Mouse (Mus musculus): ENCODE measurements around the gene Fam43b. TPM values are rescaled to one million over a fixed set of nuclear protein-coding genes. Genes with fewer than 3 reads are reported as not detected.
A peak's percentile ranks its signal among the peaks of the same experiment; 100 is the strongest.

The Fam43b gene
- total RNA-seq, 4 experiments from 2014 or later = 26.4 to 30.9 (median 30.1) TPM

GRCm38 (mm10) chr4:138395087-138395970 is 999 bp downstream of the Fam43b start:
- peak in 1 of 2 experiments; percentile 49 for DNase-seq (ENCODE audit: low spot score in 2 of 2)

GRCm38 (mm10) chr4:138393703-138394102 is 2.6 kb downstream of the Fam43b start:
- no peak for DNase-seq (ENCODE audit: low spot score in 2 of 2)

GRCm38 (mm10) chr4:138383789-138384188 is 12.5 kb downstream of the Fam43b start:
- no peak for DNase-seq (ENCODE audit: low spot score in 2 of 2)

- no peak for DNase-seq (ENCODE audit: low spot score in 2 of 2)
Observed at GRCm38 (mm10) chr4:138382462-138382861, 13.9 kb downstream of the Fam43b start.

GRCm38 (mm10) chr4:138380132-138380689 is 16.1 kb downstream of the Fam43b start:
- DNase-seq (ENCODE audit: low spot score in 2 of 2) = no peak

GRCm38 (mm10) chr4:138379091-138379840 is 17.1 kb downstream of the Fam43b start:
- peak; percentile 66 to 78 for DNase-seq (ENCODE audit: low spot score in 2 of 2)

GRCm38 (mm10) chr4:138377526-138377925 is 18.8 kb downstream of the Fam43b start:
- DNase-seq (ENCODE audit: low spot score in 2 of 2) = peak in 1 of 2 experiments; percentile 56

- no peak for DNase-seq (ENCODE audit: low spot score in 2 of 2)
Observed at GRCm38 (mm10) chr4:138375117-138375516, 21.2 kb downstream of the Fam43b start.

GRCm38 (mm10) chr4:138370996-138371516 is 25.3 kb downstream of the Fam43b start:
- no peak for DNase-seq (ENCODE audit: low spot score in 2 of 2)

GRCm38 (mm10) chr4:138368498-138369260 is 27.6 kb downstream of the Fam43b start:
- DNase-seq (ENCODE audit: low spot score in 2 of 2) = no peak

GRCm38 (mm10) chr4:138367641-138368497 is 28.5 kb downstream of the Fam43b start, which contains the start of gene Cda:
Gene Cda (minus strand): TSS chr4:138367992.
- DNase-seq (ENCODE audit: low spot score in 2 of 2) = peak in 1 of 2 experiments; percentile 32

- DNase-seq (ENCODE audit: low spot score in 2 of 2) = no peak
Observed at GRCm38 (mm10) chr4:138366561-138366960, 29.8 kb downstream of the Fam43b start.

GRCm38 (mm10) chr4:138363511-138363910 is 32.8 kb downstream of the Fam43b start:
- DNase-seq (ENCODE audit: low spot score in 2 of 2) = no peak

GRCm38 (mm10) chr4:138362883-138363282 is 33.4 kb downstream of the Fam43b start:
- no peak for DNase-seq (ENCODE audit: low spot score in 2 of 2)

GRCm38 (mm10) chr4:138361370-138361821 is 34.9 kb downstream of the Fam43b start:
- DNase-seq (ENCODE audit: low spot score in 2 of 2) = peak in 1 of 2 experiments; percentile 36

- DNase-seq (ENCODE audit: low spot score in 2 of 2) = no peak
Observed at GRCm38 (mm10) chr4:138358176-138358575, 38.2 kb downstream of the Fam43b start.

- DNase-seq (ENCODE audit: low spot score in 2 of 2) = no peak
Observed at GRCm38 (mm10) chr4:138356551-138356950, 39.8 kb downstream of the Fam43b start.

- no peak for DNase-seq (ENCODE audit: low spot score in 2 of 2)
Observed at GRCm38 (mm10) chr4:138356141-138356540, 40.2 kb downstream of the Fam43b start.

GRCm38 (mm10) chr4:138355496-138355895 is 40.8 kb downstream of the Fam43b start:
- no peak for DNase-seq (ENCODE audit: low spot score in 2 of 2)
